Mouse (Mus musculus) right cerebral cortex, postnatal 25 days (tissue): ENCODE measurements around the gene Zfp335.

Experiments used
- DNase-seq: peaks from one replicate; pipeline ENCODE4 v3.0.0; 2022

Zfp335 gene

GRCm38 (mm10) chr2:164911086-164912048, at the start of gene Zfp335:
Gene Zfp335, minus strand, starts transcription at chr2:164911757.
- DNase-seq = peak; percentile 93

GRCm38 (mm10) chr2:164960716-164961441, 49.3 kb upstream of the Zfp335 start, which contains the start of gene Slc12a5:
Gene Slc12a5, plus strand, starts transcription at chr2:164960802.
- DNase-seq = peak; percentile 76

- DNase-seq = no peak
These were observed 46.2 kb upstream of the Zfp335 start for GRCm38 (mm10) chr2:164957548-164958315.

- DNase-seq = no peak
These were observed 44.6 kb upstream of the Zfp335 start for GRCm38 (mm10) chr2:164956195-164956594.

GRCm38 (mm10) chr2:164955725-164956124, 44.2 kb upstream of the Zfp335 start:
- no peak for DNase-seq

- peak; percentile 71 for DNase-seq
These were observed 41.7 kb upstream of the Zfp335 start for GRCm38 (mm10) chr2:164953224-164953623.

- no peak for DNase-seq
These were observed 40.9 kb upstream of the Zfp335 start for GRCm38 (mm10) chr2:164952448-164952847.

GRCm38 (mm10) chr2:164951745-164952144, 40.2 kb upstream of the Zfp335 start:
- DNase-seq = no peak

GRCm38 (mm10) chr2:164950501-164950900, 38.9 kb upstream of the Zfp335 start:
- no peak for DNase-seq

- no peak for DNase-seq
These were observed 37.4 kb upstream of the Zfp335 start for GRCm38 (mm10) chr2:164948962-164949361.

GRCm38 (mm10) chr2:164947930-164948329, 36.4 kb upstream of the Zfp335 start:
- DNase-seq = no peak

GRCm38 (mm10) chr2:164947506-164947905, 35.9 kb upstream of the Zfp335 start:
- no peak for DNase-seq

GRCm38 (mm10) chr2:164942692-164943290, 31.2 kb upstream of the Zfp335 start:
- DNase-seq = no peak

GRCm38 (mm10) chr2:164940140-164940830, 28.7 kb upstream of the Zfp335 start, which contains the start of gene Mmp9:
Gene Mmp9, plus strand, starts transcription at chr2:164940780.
- DNase-seq = no peak

GRCm38 (mm10) chr2:164939106-164939505, 27.5 kb upstream of the Zfp335 start:
- DNase-seq = no peak

- peak; percentile 67 for DNase-seq
These were observed 26.9 kb upstream of the Zfp335 start for GRCm38 (mm10) chr2:164938146-164939091.

GRCm38 (mm10) chr2:164935991-164936390, 24.4 kb upstream of the Zfp335 start:
- no peak for DNase-seq

GRCm38 (mm10) chr2:164933534-164933933, 22.0 kb upstream of the Zfp335 start:
- no peak for DNase-seq

GRCm38 (mm10) chr2:164930706-164931581, 19.4 kb upstream of the Zfp335 start:
- DNase-seq = no peak
